Mouse (Mus musculus) E14TG2a.4 (cell line): ENCODE data around the gene Itprip.

ENCODE experiments used
- CTCF ChIP-seq: conservative IDR thresholded peaks from 2 replicates; pipeline ENCODE4 v1.5.1; 2014; ENCODE audit warnings: low read length
- NANOG ChIP-seq: IDR thresholded peaks from 2 replicates; pipeline ENCODE4 v1.6.1; 2014; ENCODE audit warnings: borderline replicate concordance, low read length, mixed read lengths
- POU5F1 ChIP-seq: IDR thresholded peaks from 2 replicates; pipeline ENCODE4 v1.6.1; 2014; ENCODE audit warnings: low read length, borderline replicate concordance

DNA sequence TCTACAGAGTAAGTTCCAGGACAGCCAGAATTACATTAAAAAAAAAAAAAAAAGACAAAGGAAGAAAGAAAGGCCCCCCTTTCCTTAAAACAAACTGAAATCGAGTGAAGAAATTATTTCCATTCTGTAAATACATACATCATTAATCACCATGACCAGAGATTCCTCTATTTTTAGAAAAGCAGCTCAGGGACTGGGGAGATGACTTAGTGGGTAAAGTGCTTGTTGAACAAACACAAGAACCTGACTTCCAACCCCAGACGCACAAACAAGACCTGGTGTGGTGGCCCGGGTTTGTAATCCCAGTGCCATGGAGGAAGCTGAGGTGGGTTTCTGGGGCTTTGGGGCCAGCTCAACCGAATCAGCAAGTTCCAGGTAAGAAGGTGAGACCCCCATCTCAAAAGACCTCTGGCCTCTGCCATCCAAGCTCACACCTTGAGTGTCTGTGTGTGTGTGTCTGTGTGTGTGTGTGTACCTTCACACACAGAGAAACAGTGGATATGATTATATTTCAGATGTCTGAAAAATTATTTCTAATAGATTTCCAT lies 51.4 kb downstream of the Itprip start:
- no peak for TF ChIP-seq CTCF
- no peak for TF ChIP-seq NANOG
- no peak for TF ChIP-seq POU5F1
